Mouse (Mus musculus): ENCODE data around the gene Srp68.

GRCm38 (mm10) chr11:116198132-116198531, 75.9 kb downstream of the Srp68 start:
- no peak for TF ChIP-seq CTCF (IDR thresholded peaks at IDR 0.05; ENCODE audit: low read depth)
- no peak for TF ChIP-seq EP300 (IDR thresholded peaks at IDR 0.05; ENCODE audit: low read depth)
